Mouse (Mus musculus) spleen, adult 12 weeks (tissue): ENCODE results near the gene 3110021N24Rik.
"Not testable (repeated sequence)": the region's sequence is repeated elsewhere in the genome, so short reads cannot be mapped to it uniquely, and the experiment has no call there.

Experiments used
- DNase-seq: peaks from one replicate; pipeline ENCODE4 v3.0.0; 2022; ENCODE audit warnings: low spot score

The 3110021N24Rik gene

GRCm38 (mm10) chr4:108719349-108719748 lies at the start of gene 3110021N24Rik:
Gene 3110021N24Rik, plus strand, starts transcription at chr4:108719649.
- no peak for DNase-seq

- DNase-seq = no peak
Measured at GRCm38 (mm10) chr4:108686156-108686555, 33.3 kb upstream of the 3110021N24Rik start.

GRCm38 (mm10) chr4:108687098-108687497 lies 32.4 kb upstream of the 3110021N24Rik start:
- not testable (repeated sequence) for DNase-seq

GRCm38 (mm10) chr4:108690479-108690878 lies 29.0 kb upstream of the 3110021N24Rik start:
- no peak for DNase-seq

- no peak for DNase-seq
Measured at GRCm38 (mm10) chr4:108691469-108691868, 28.0 kb upstream of the 3110021N24Rik start.

- no peak for DNase-seq
Measured at GRCm38 (mm10) chr4:108696934-108697333, 22.5 kb upstream of the 3110021N24Rik start.

GRCm38 (mm10) chr4:108708209-108708608 lies 11.2 kb upstream of the 3110021N24Rik start:
- no peak for DNase-seq

GRCm38 (mm10) chr4:108721245-108721784 lies 1.9 kb downstream of the 3110021N24Rik start:
- no peak for DNase-seq

- DNase-seq = no peak
Measured at GRCm38 (mm10) chr4:108724102-108724501, 4.7 kb downstream of the 3110021N24Rik start.

GRCm38 (mm10) chr4:108730450-108730849 lies 11.0 kb downstream of the 3110021N24Rik start:
- no peak for DNase-seq

- no peak for DNase-seq
Measured at GRCm38 (mm10) chr4:108731582-108731981, 12.1 kb downstream of the 3110021N24Rik start.

- no peak for DNase-seq
Measured at GRCm38 (mm10) chr4:108746160-108746873, 26.9 kb downstream of the 3110021N24Rik start.

GRCm38 (mm10) chr4:108759583-108759982 lies 40.1 kb downstream of the 3110021N24Rik start:
- no peak for DNase-seq

- no peak for DNase-seq
Measured at GRCm38 (mm10) chr4:108768527-108768926, 49.1 kb downstream of the 3110021N24Rik start.

- DNase-seq = no peak
Measured at GRCm38 (mm10) chr4:108779763-108780056, 60.3 kb downstream of the 3110021N24Rik start.

- DNase-seq = peak; percentile 32
Measured at GRCm38 (mm10) chr4:108780057-108780863, 60.8 kb downstream of the 3110021N24Rik start, which contains the start of gene Zfyve9. Gene Zfyve9, minus strand, starts transcription at chr4:108780798.

- DNase-seq = no peak
Measured at GRCm38 (mm10) chr4:108780864-108781205, 61.4 kb downstream of the 3110021N24Rik start.

- DNase-seq = no peak
Measured at GRCm38 (mm10) chr4:108781596-108781995, 62.1 kb downstream of the 3110021N24Rik start.

- no peak for DNase-seq
Measured at GRCm38 (mm10) chr4:108782421-108783085, 63.1 kb downstream of the 3110021N24Rik start.

- DNase-seq = no peak
Measured at GRCm38 (mm10) chr4:108789258-108789936, 69.9 kb downstream of the 3110021N24Rik start.

GRCm38 (mm10) chr4:108790507-108790906 lies 71.1 kb downstream of the 3110021N24Rik start:
- DNase-seq = no peak

GRCm38 (mm10) chr4:108793941-108794340 lies 74.5 kb downstream of the 3110021N24Rik start:
- no peak for DNase-seq
